ENCODE assay signal across 18 mouse cellular contexts in the genomic region with DNA sequence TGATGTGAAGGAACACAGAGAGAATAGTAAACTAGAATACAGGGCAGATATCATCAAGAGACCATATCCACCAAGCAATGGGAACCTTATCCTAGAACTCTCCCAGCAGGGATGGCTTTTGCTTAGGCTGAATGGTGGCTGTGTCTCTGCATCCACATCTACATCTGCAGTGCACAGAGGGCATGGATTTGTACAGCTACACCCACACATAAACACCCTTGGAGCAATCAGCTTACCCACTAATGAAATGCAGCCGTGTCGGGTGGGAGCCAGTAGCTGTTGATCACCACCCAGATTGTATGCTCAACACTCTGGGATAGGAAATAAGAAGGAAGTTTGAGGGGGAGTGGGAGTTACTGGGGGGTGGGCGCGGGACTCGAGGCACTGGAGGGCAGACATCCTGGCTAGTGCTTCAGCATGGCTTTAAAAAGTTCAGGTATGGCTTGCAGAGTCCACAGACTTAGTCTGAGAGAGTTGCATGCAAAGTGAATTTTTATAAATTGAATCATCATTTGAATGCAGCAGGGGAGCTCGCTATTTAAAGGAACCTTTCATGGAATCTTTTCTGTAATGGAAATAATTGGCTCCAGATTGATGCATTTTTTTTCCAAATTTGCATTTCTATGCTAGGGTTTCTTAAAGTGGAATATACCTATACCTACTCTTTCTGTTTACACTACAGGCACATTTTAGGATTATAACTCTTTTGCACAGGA. TPM values are rescaled to one million over a fixed set of nuclear protein-coding genes. Genes with fewer than 3 reads are reported as not detected.
DNase-seq lines count a peak whose midpoint lies in the region; ATAC-seq lines count a peak whose summit lies in the region.
"Had no signal": no experiment of that assay in that cellular context is flagged by ENCODE, and none has a peak within 500 bp of the region (broad histone marks: within the 10 kb centered on the region; RNA-seq: fewer than 3 reads in every experiment).

No protein-coding gene starts in this region.

- no peak overlapping the region for H3K4me3 ChIP-seq in embryonic facial prominence, embryonic 10.5 days
- no peak overlapping the region for H3K4me3 ChIP-seq in forebrain, embryonic 15.5 days
- peak overlapping the region; percentile 20; the same call in 1 of the 2 replicates for H3K4me3 ChIP-seq in limb, embryonic 10.5 days
- H3K4me3 ChIP-seq: left cerebral cortex, adult 2 months had no signal

- WGBS in embryonic facial prominence, embryonic 10.5 days = 52% methylated on average over 6 of the region's 6 CpGs
- WGBS in forebrain, embryonic 15.5 days = 32% methylated on average over 6 of the region's 6 CpGs
- 51% methylated on average over 6 of the region's 6 CpGs for WGBS in limb, embryonic 10.5 days

- intact Hi-C loops in heart, postnatal 14 days (cut with DNase I) = no loop called here

- H3K27me3 ChIP-seq in embryonic facial prominence, embryonic 10.5 days (replicated peaks; ENCODE audit: low read depth, poor library complexity, severe bottlenecking) = no peaks in the 10 kb centered on the region
- no peaks in the 10 kb centered on the region for H3K27me3 ChIP-seq in forebrain, embryonic 15.5 days
- H3K27me3 ChIP-seq in limb, embryonic 10.5 days (ENCODE audit: low read depth, poor library complexity, severe bottlenecking) = 0 out of 2 replicates have a peak, but pooled peaks cover 4% of the 10 kb centered on the region

- H3K36me3 ChIP-seq in embryonic facial prominence, embryonic 10.5 days (replicated peaks) = no peaks in the 10 kb centered on the region
- no peaks in the 10 kb centered on the region for H3K36me3 ChIP-seq in forebrain, embryonic 15.5 days
- no peaks in the 10 kb centered on the region for H3K36me3 ChIP-seq in limb, embryonic 10.5 days

- peak overlapping the region; percentile 81 for H3K27ac ChIP-seq in embryonic facial prominence, embryonic 10.5 days (replicated peaks)
- H3K27ac ChIP-seq in forebrain, embryonic 15.5 days (replicated peaks) = peak overlapping the region; percentile 80
- H3K27ac ChIP-seq in limb, embryonic 10.5 days = peak overlapping the region; percentile 75
- H3K27ac ChIP-seq: left cerebral cortex, adult 2 months; liver, embryonic 14.5 days had no signal

- peak; percentile 63 for ATAC-seq in forebrain, embryonic 15.5 days (replicated peaks)

- H3K9me3 ChIP-seq in embryonic facial prominence, embryonic 10.5 days = no peaks in the 10 kb centered on the region
- no peaks in the 10 kb centered on the region for H3K9me3 ChIP-seq in forebrain, embryonic 15.5 days
- no peaks in the 10 kb centered on the region for H3K9me3 ChIP-seq in limb, embryonic 10.5 days (replicated peaks)

- DNase-seq in heart, adult 11 months = peak; percentile 13
- DNase-seq in heart, postnatal 14 days = no peak
- peak; percentile 46 for DNase-seq in embryonic facial prominence, embryonic 10.5 days (ENCODE audit: low spot score)
- DNase-seq in limb, embryonic 10.5 days (ENCODE audit: low spot score) = peak; percentile 58
- no peak for DNase-seq in MN1 (ENCODE audit: low spot score)
- no peak for DNase-seq in adrenal gland, adult 8-10 months
- no peak for DNase-seq in cerebellum, postnatal 4 days (ENCODE audit: low spot score in 2 of 2)
- DNase-seq: adrenal gland, postnatal 14 days; kidney, adult 2 months; lung, postnatal 36 days; spleen, adult 18-20 months had no signal

- H3K9ac ChIP-seq in forebrain, embryonic 15.5 days (replicated peaks) = no peak overlapping the region
- H3K9ac ChIP-seq: liver, embryonic 14.5 days had no signal

- peak overlapping the region; percentile 26; the same call in 1 of the 2 replicates for H3K4me2 ChIP-seq in forebrain, embryonic 15.5 days (replicated peaks)
- H3K4me2 ChIP-seq: heart, embryonic 11.5 days had no signal

- peaks cover 24% of the 10 kb centered on the region for H3K4me1 ChIP-seq in embryonic facial prominence, embryonic 10.5 days
- peaks cover 31% of the 10 kb centered on the region for H3K4me1 ChIP-seq in forebrain, embryonic 15.5 days
- H3K4me1 ChIP-seq in limb, embryonic 10.5 days = peaks cover 45% of the 10 kb centered on the region

RNA-seq across cellular contexts. Expression of a gene that starts 10.5 kb away (rescaled TPM):
- 100 to 1,000 TPM; 149 to 157 TPM for total RNA-seq in heart, postnatal 14 days (2021)
- polyA plus RNA-seq in embryonic facial prominence, embryonic 10.5 days (2016; fragmentation: Nextera tagmentation; extraction: Ambion mirVana) = 0.16 and 0.44 TPM in 2 replicates
- 0.18 and 0.33 TPM in 2 replicates for polyA plus RNA-seq in forebrain, embryonic 15.5 days (2015; fragmentation: Nextera tagmentation; extraction: Ambion mirVana)
- polyA plus RNA-seq in limb, embryonic 10.5 days (2016; fragmentation: Nextera tagmentation; extraction: Ambion mirVana) = not detected in 2 replicates
- under 1 TPM in 3 of 4 experiments, not detected in 1; 0.03 to 0.17 (median 0.06) TPM for total RNA-seq in adrenal gland, adult 8-10 months (2022)
- total RNA-seq: common myeloid progenitor, adult 5-6 weeks; hematopoietic stem cell, adult 5-6 weeks; left cerebral cortex, adult 2 months; neutrophil, adult 5-6 weeks had no signal

Comparison
In these comparisons a context has a peak if more than half of its experiments do, and no peak if none do; other contexts are left out.
1. DNase-seq: peak in heart, adult 11 months (single experiment), embryonic facial prominence, embryonic 10.5 days (single experiment) and limb, embryonic 10.5 days (single experiment); none in heart, postnatal 14 days (0 of 2), MN1 (single experiment), adrenal gland, adult 8-10 months (single experiment) and cerebellum, postnatal 4 days (0 of 2).
2. Peak in every context shown above with its lines, with median percentiles within 50 percentile points of each other: H3K27ac ChIP-seq.